Mouse (Mus musculus) heart, postnatal 0 days (tissue): Measurements from ENCODE around the gene Rbpjl. TPM values are rescaled to one million over a fixed set of nuclear protein-coding genes. Genes with fewer than 3 reads are reported as not detected.

ENCODE experiments used
- ATAC-seq: fragments of 200-750 bp; cut with Nextera tagmentation; 2 replicates; pipeline ENCODE4 v1.8.0; 2017; ENCODE audit warnings: low read depth, moderate number of reproducible peaks, moderate library complexity; ENCODE audit not compliant: insufficient read depth
- DNase-seq: peaks from one replicate; pipeline ENCODE4 v3.0.0-alpha.2; 2016; ENCODE audit warnings: low spot score
- H3K27ac ChIP-seq: fragments of 300-500 bp; sonication (generic); 2 replicates; pipeline ENCODE4 v1.5.1; 2014; ENCODE audit warnings: low read depth, mild to moderate bottlenecking
- H3K27me3 ChIP-seq: fragments of 300-500 bp; sonication (generic); 2 replicates; pipeline ENCODE4 v1.6.1; 2014; ENCODE audit warnings: low read length, mixed read lengths; ENCODE audit not compliant: control insufficient read depth, insufficient read depth
- H3K36me3 ChIP-seq: fragments of 300-500 bp; sonication (generic); replicated peaks from 2 replicates; pipeline ENCODE4 v1.6.1; 2014; ENCODE audit warnings: low read length, mixed read lengths; ENCODE audit not compliant: control insufficient read depth, insufficient read depth
- H3K4me1 ChIP-seq: fragments of 300-500 bp; sonication (generic); 2 replicates; pipeline ENCODE4 v1.6.1; 2014; ENCODE audit warnings: antibody characterized with exemption; ENCODE audit not compliant: control insufficient read depth, insufficient read depth
- H3K4me2 ChIP-seq: fragments of 300-500 bp; sonication (generic); 2 replicates; pipeline ENCODE4 v1.6.1; 2014; ENCODE audit warnings: low read depth, mild to moderate bottlenecking, low read length, moderate library complexity
- H3K4me3 ChIP-seq: fragments of 300-500 bp; sonication (generic); 2 replicates; pipeline ENCODE4 v1.5.1; 2014; ENCODE audit warnings: low read depth, low read length
- H3K9ac ChIP-seq: fragments of 300-500 bp; sonication (generic); replicated peaks from 2 replicates; pipeline ENCODE4 v1.6.1; 2014; ENCODE audit warnings: low read depth, low read length, mixed read lengths
- H3K9me3 ChIP-seq: fragments of 300-500 bp; sonication (generic); replicated peaks from 2 replicates; pipeline ENCODE4 v1.6.1; 2016; ENCODE audit warnings: low read length; ENCODE audit not compliant: control insufficient read depth
- CTCF ChIP-seq: IDR thresholded peaks from 2 replicates; pipeline ENCODE4 v1.5.1; 2016; ENCODE audit warnings: antibody characterized with exemption, control low read depth, low read depth
- EP300 ChIP-seq: IDR thresholded peaks from 2 replicates; pipeline ENCODE4 v1.6.1; 2016; ENCODE audit warnings: antibody characterized with exemption, low read depth
- WGBS: fragments of 180-500 bp; shearing (Covaris S2); extraction: QIAGEN DNeasy Blood & Tissue Kit; methylation state at CpG from one replicate; pipeline ENCODE4 v1.1.7; 2014; 5-methylcytosine and 5-hydroxymethylcytosine counted together
- polyA plus RNA-seq: library from polyadenylated mRNA; unstranded; fragments of >200 nt; fragmentation: Nextera tagmentation; extraction: Ambion mirVana; gene quantifications from 2 replicates; pipeline ENCODE4 v1.2.1, GENCODE M21; 2015
- total RNA-seq: library from RNA; depleted of rRNA; stranded (reverse); fragments of >200 nt; gene quantifications from 2 replicates; pipeline ENCODE4 v1.2.3, GENCODE M21; 2014; ENCODE audit warnings: low replicate concordance

Rbpjl gene
- total and polyA plus RNA-seq, 2 experiments from 2014 or later = 0.05 TPM; not detected in 1

DNA sequence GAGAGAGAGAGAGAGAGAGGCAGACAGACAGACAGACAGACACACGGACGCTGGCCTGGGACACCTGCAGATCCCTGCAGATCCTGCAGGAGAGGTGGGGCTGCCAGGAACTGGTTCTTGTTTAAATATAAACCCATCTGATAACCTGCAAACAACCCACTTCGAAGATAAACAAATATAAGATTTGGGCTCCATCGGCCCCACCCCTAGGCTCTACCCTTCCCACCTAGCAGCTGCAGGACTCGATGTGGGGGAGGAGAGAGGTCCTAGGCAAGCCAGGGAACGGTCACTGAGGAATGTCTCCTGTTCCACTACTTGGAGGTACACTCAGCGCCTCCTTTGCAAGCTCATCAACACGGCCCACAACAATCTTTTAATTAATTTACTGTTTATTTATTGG lies 35.3 kb downstream of the Rbpjl start:
- Histone ChIP-seq H3K27me3 (peaks cover 19% of the 10 kb centered on the region), H3K36me3 (no peaks in the 10 kb centered on the region), H3K9me3 (no peaks in the 10 kb centered on the region), H3K4me2 (no peak overlapping the region), H3K27ac (no peak overlapping the region), H3K9ac (no peak overlapping the region), H3K4me1 (peaks cover 38% of the 10 kb centered on the region), H3K4me3 (no peak overlapping the region)
- ATAC-seq (no peak), DNase-seq (no peak)
- 60% methylated on average over 8 of the region's 8 CpGs for WGBS
- TF ChIP-seq EP300 (no peak), CTCF (no peak)

DNA sequence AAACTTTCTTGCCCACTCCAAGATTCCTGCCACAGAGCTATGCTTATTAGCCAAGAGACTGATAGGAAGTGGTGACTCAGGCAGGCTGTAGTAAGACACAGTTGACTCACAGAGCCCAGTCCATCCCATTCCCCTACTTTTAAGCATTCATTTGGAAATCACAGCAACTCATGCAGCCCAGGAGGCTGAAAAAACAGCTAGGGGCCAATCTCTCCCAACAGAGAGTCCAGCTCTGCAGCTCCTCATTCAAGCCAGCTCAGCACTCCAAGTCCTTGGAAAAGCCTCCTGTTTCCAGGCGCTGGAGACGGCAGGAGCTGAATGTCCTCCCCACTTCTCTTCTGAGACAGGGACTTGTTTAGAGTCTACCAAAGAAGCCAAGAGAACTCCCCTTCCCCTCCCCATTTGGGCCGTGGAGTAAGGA lies 36.1 kb downstream of the Rbpjl start:
- Histone ChIP-seq H3K27ac (no peak overlapping the region), H3K4me2 (no peak overlapping the region), H3K36me3 (no peaks in the 10 kb centered on the region), H3K9ac (no peak overlapping the region), H3K9me3 (no peaks in the 10 kb centered on the region), H3K4me3 (no peak overlapping the region), H3K27me3 (peaks cover 21% of the 10 kb centered on the region), H3K4me1 (peaks cover 37% of the 10 kb centered on the region)
- ATAC-seq = no peak
- no peak for DNase-seq
- no peak for TF ChIP-seq CTCF
- 52% methylated on average over 3 of the region's 3 CpGs for WGBS

DNA sequence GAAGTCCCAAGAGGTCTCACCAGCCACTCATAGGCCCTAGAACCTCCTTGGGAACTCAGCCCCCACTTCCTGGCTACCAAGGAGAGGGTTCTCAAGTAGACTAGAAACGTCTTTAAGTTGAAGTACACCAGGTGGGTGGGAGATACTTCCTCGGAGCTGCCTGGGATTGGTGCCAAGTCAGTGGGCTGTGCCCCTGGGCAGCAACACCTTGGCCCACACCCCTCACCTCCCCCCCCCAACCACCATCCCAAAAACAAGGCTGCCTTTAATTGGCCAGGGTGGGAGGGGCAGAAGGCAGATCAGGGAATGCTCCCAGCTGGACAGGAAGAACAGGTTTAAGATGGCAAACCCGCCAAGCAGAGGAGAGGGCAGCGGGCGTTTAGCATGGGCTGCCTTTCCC lies 37.4 kb downstream of the Rbpjl start:
- H3K27ac ChIP-seq = no peak overlapping the region
- ATAC-seq = no peak
- 80% methylated on average over 5 of the region's 5 CpGs for WGBS
- peaks cover 34% of the 10 kb centered on the region for H3K4me1 ChIP-seq
- H3K4me2 ChIP-seq = no peak overlapping the region
- TF ChIP-seq CTCF (no peak), EP300 (no peak)
- H3K27me3 ChIP-seq = peaks cover 26% of the 10 kb centered on the region
- H3K9me3 ChIP-seq = no peaks in the 10 kb centered on the region
- no peak overlapping the region for H3K4me3 ChIP-seq
- no peak for DNase-seq
- no peaks in the 10 kb centered on the region for H3K36me3 ChIP-seq
- H3K9ac ChIP-seq = no peak overlapping the region

DNA sequence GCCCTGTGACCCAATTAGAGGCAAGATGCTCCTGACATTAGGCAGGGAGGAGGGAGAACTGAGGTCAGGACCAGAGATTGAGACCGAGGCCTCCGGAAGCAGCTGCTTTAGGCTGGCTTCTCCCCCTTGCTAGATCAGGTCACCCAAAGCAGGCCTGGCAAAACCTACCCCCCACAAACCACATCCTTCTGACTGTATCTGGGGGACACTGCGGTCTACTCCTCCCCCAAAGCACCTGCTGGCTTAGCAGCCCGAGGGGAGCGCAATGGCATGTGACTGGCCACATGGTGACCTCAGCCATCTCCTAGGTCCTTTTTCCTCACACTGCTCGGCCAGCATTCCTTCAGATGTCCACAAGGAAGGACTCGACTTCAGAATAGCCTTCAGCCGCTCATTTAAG lies 38.2 kb downstream of the Rbpjl start:
- Histone ChIP-seq H3K9ac (peak overlapping the region; percentile 0; the same call in 1 of the 2 replicates), H3K27ac (no peak overlapping the region), H3K9me3 (no peaks in the 10 kb centered on the region), H3K36me3 (no peaks in the 10 kb centered on the region), H3K4me1 (peaks cover 26% of the 10 kb centered on the region), H3K4me3 (no peak overlapping the region; the same call in 1 of the 2 replicates), H3K27me3 (peaks cover 29% of the 10 kb centered on the region), H3K4me2 (peak overlapping the region; percentile 87)
- ATAC-seq (no peak), DNase-seq (no peak)
- 56% methylated on average over 8 of the region's 8 CpGs for WGBS
- TF ChIP-seq CTCF (no peak), EP300 (no peak)

GRCm38 (mm10) chr2:164441731-164442130 lies 38.8 kb downstream of the Rbpjl start:
- Histone ChIP-seq H3K27me3 (peaks cover 30% of the 10 kb centered on the region), H3K9me3 (no peaks in the 10 kb centered on the region), H3K4me1 (peaks cover 21% of the 10 kb centered on the region; the same call in 1 of the 2 replicates), H3K9ac (peak overlapping the region; percentile 67), H3K4me2 (peak overlapping the region; percentile 87), H3K4me3 (peak overlapping the region; percentile 68), H3K27ac (no peak overlapping the region), H3K36me3 (no peaks in the 10 kb centered on the region)
- no peak for TF ChIP-seq EP300
- ATAC-seq = no peak
- 42% methylated on average over 7 of the region's 7 CpGs for WGBS
- no peak for DNase-seq

DNA sequence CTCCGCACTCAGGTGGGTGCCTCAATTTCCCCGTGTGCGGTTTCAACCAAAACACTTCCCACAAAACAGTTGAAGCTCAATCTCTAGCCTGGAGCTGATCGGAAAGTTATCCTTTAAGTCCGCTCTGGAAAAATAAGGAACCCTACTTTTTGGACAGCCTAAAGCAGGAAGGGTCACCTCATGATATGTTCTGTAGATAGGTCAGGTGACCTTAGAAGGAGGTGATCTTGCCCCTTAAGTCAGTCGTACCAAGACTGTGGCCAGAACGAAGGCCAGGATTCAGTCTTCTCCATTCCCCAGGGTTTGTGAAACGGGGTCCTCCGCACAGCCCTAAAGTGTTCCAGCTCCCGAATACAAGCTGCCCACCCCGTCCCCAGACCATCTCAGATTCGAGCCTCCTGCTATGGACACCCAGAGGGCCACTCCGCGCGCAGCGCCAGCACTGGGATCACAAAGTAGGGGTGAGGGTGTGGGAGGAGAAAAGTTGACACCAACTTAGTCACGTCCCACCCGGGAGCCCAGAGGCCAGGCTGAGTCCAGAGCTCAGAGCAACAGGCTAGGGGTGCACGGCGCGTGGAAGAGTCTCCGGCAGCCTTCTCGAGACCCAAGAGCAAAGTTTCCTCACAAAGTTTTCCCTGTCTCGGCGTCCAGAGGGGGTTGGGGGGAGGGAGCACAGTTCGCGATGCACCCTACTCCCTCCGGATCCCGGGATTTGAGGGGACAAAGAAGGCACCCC lies 39.5 kb downstream of the Rbpjl start:
- DNase-seq = no peak
- peak; percentile 58 for ATAC-seq
- 6% methylated on average over 29 of the region's 29 CpGs for WGBS
- Histone ChIP-seq H3K4me2 (peak overlapping the region; percentile 87), H3K9ac (peak overlapping the region; percentile 67), H3K36me3 (no peaks in the 10 kb centered on the region), H3K27ac (peak overlapping the region; percentile 78), H3K9me3 (no peaks in the 10 kb centered on the region), H3K4me1 (peaks cover 18% of the 10 kb centered on the region; the same call in 1 of the 2 replicates), H3K4me3 (peak overlapping the region; percentile 68), H3K27me3 (peaks cover 37% of the 10 kb centered on the region)
- TF ChIP-seq EP300 = no peak
- TF ChIP-seq CTCF = no peak
